16 mouse cellular contexts compared by ENCODE assay signal in genomic region chr2:160537319-160537719, GRCm38 (mm10).
DNase-seq lines count a peak whose midpoint lies in the region; ATAC-seq lines count a peak whose summit lies in the region.
"Had no signal": no experiment of that assay in that cellular context is flagged by ENCODE, and none has a peak within 500 bp of the region (broad histone marks: within the 10 kb centered on the region; RNA-seq: fewer than 3 reads in every experiment).

No protein-coding gene starts in this region.

- H3K9me3 ChIP-seq in heart, embryonic 13.5 days: no peaks in the 10 kb centered on the region
- H3K9me3 ChIP-seq in liver, embryonic 11.5 days (ENCODE audit: control insufficient read depth, low read length): no peaks in the 10 kb centered on the region
- no peaks in the 10 kb centered on the region for H3K9me3 ChIP-seq in liver, embryonic 12.5 days (replicated peaks)
- no peaks in the 10 kb centered on the region for H3K9me3 ChIP-seq in neural tube, embryonic 12.5 days
- H3K9me3 ChIP-seq: liver, embryonic 13.5 days; midbrain, embryonic 10.5 days had no signal

- H3K9ac ChIP-seq in heart, embryonic 13.5 days: no peak overlapping the region
- 0 out of 2 replicates have a peak overlapping the region, but pooled peaks have one; percentile 12 for H3K9ac ChIP-seq in liver, embryonic 11.5 days (ENCODE audit: low read depth, low read length)
- H3K9ac ChIP-seq in liver, embryonic 12.5 days: no peak overlapping the region
- H3K9ac ChIP-seq in neural tube, embryonic 12.5 days: no peak overlapping the region
- H3K9ac ChIP-seq: liver, embryonic 13.5 days had no signal

- H3K4me2 ChIP-seq in heart, embryonic 13.5 days: peak overlapping the region; percentile 33
- peak overlapping the region; percentile 13; the same call in 1 of the 2 replicates for H3K4me2 ChIP-seq in liver, embryonic 11.5 days
- no peak overlapping the region for H3K4me2 ChIP-seq in liver, embryonic 12.5 days
- peak overlapping the region; percentile 14; the same call in 1 of the 2 replicates for H3K4me2 ChIP-seq in neural tube, embryonic 12.5 days (replicated peaks)
- H3K4me2 ChIP-seq: liver, embryonic 13.5 days had no signal

- peaks cover 8% of the 10 kb centered on the region for H3K4me1 ChIP-seq in heart, embryonic 13.5 days
- H3K4me1 ChIP-seq in liver, embryonic 11.5 days (replicated peaks; ENCODE audit: control insufficient read depth, insufficient read depth, low read length): peaks cover 6% of the 10 kb centered on the region; the same call in 1 of the 2 replicates
- H3K4me1 ChIP-seq in liver, embryonic 12.5 days: peaks cover 10% of the 10 kb centered on the region
- H3K4me1 ChIP-seq in neural tube, embryonic 12.5 days: peaks cover 9% of the 10 kb centered on the region; the same call in 1 of the 2 replicates
- H3K4me1 ChIP-seq: liver, embryonic 13.5 days had no signal

- ATAC-seq in heart, embryonic 13.5 days (ENCODE audit: extremely low read depth, insufficient number of reproducible peaks, low FRiP score, low TSS enrichment): no peak
- no peak for ATAC-seq in liver, embryonic 11.5 days (replicated peaks; ENCODE audit: low FRiP score)
- ATAC-seq in liver, embryonic 12.5 days: no peak
- ATAC-seq in neural tube, embryonic 12.5 days (ENCODE audit: low FRiP score, low read depth): no peak
- ATAC-seq in erythroblast, adult 5-6 weeks (replicated peaks; ENCODE audit: low FRiP score, poor library complexity, severe bottlenecking): no peak
- ATAC-seq: forebrain, embryonic 14.5 days had no signal

- no peak overlapping the region for H3K27ac ChIP-seq in heart, embryonic 13.5 days (replicated peaks)
- H3K27ac ChIP-seq in liver, embryonic 11.5 days (ENCODE audit: low read depth, low read length): no peak overlapping the region
- no peak overlapping the region for H3K27ac ChIP-seq in liver, embryonic 12.5 days
- H3K27ac ChIP-seq in neural tube, embryonic 12.5 days: no peak overlapping the region
- H3K27ac ChIP-seq: liver, embryonic 13.5 days; midbrain, embryonic 10.5 days had no signal

- no peaks in the 10 kb centered on the region for H3K27me3 ChIP-seq in heart, embryonic 13.5 days (replicated peaks)
- H3K27me3 ChIP-seq in liver, embryonic 11.5 days (replicated peaks; ENCODE audit: control insufficient read depth, insufficient read depth, low read length): no peaks in the 10 kb centered on the region
- H3K27me3 ChIP-seq in liver, embryonic 12.5 days (replicated peaks): no peaks in the 10 kb centered on the region
- peaks cover 35% of the 10 kb centered on the region for H3K27me3 ChIP-seq in neural tube, embryonic 12.5 days (replicated peaks)
- H3K27me3 ChIP-seq: liver, embryonic 13.5 days had no signal

- no peak for DNase-seq in heart, adult 8-10 months (ENCODE audit: low spot score)
- DNase-seq in liver, embryonic 11.5 days (ENCODE audit: low spot score): peak; percentile 42
- DNase-seq in embryo, embryonic 10.5 days (ENCODE audit: low spot score): peak; percentile 47
- DNase-seq: adrenal gland, postnatal 25 days; B cell, adult 2 months; cerebellum, postnatal 25 days; kidney, adult 8-10 months; layer of hippocampus, adult 9-11 months; liver, embryonic 13.5 days; lung, postnatal 14 days had no signal

- 20% methylated on average over 8 of the region's 8 CpGs for WGBS in heart, embryonic 13.5 days
- WGBS in liver, embryonic 11.5 days: 14% methylated on average over 8 of the region's 8 CpGs
- WGBS in liver, embryonic 12.5 days (ENCODE audit: insufficient replicate concordance): 14% methylated on average over 8 of the region's 8 CpGs
- 5% methylated on average over 8 of the region's 8 CpGs for WGBS in neural tube, embryonic 12.5 days

- H3K4me3 ChIP-seq in heart, embryonic 13.5 days: no peak overlapping the region
- H3K4me3 ChIP-seq in liver, embryonic 11.5 days (ENCODE audit: low read depth, low read length): no peak overlapping the region
- H3K4me3 ChIP-seq in liver, embryonic 12.5 days: no peak overlapping the region
- H3K4me3 ChIP-seq in neural tube, embryonic 12.5 days: no peak overlapping the region
- H3K4me3 ChIP-seq: liver, embryonic 13.5 days; midbrain, embryonic 10.5 days had no signal

- no peaks in the 10 kb centered on the region for H3K36me3 ChIP-seq in heart, embryonic 13.5 days
- H3K36me3 ChIP-seq in liver, embryonic 11.5 days (ENCODE audit: control insufficient read depth, insufficient read depth, low read length): no peaks in the 10 kb centered on the region
- H3K36me3 ChIP-seq in liver, embryonic 12.5 days: no peaks in the 10 kb centered on the region
- H3K36me3 ChIP-seq in neural tube, embryonic 12.5 days: no peaks in the 10 kb centered on the region
- H3K36me3 ChIP-seq: liver, embryonic 13.5 days; midbrain, embryonic 10.5 days had no signal
